Mouse (Mus musculus): ENCODE measurements at regions not wholly inside any gene's neighbourhood (a gene's known extent, or its start where the extent isn't known, plus 50 kb on each side); places are given as distances from the start of the nearest gene placed in this dataset.

GRCm38 (mm10) chr2:128339061-128339642 lies 213.3 kb downstream of the Bcl2l11 start:
- DNase-seq = no peak

- DNase-seq = no peak
Measured at GRCm38 (mm10) chr2:128339643-128340487, 214.0 kb downstream of the Bcl2l11 start.

- no peak for DNase-seq
Measured at GRCm38 (mm10) chr2:128340631-128341240, 214.9 kb downstream of the Bcl2l11 start.

GRCm38 (mm10) chr2:128342212-128342611 lies 216.4 kb downstream of the Bcl2l11 start:
- DNase-seq = no peak

GRCm38 (mm10) chr2:128345557-128345956 lies 219.7 kb downstream of the Bcl2l11 start:
- DNase-seq = no peak

- no peak for DNase-seq
Measured at GRCm38 (mm10) chr2:128348556-128348955, 222.7 kb downstream of the Bcl2l11 start.

- no peak for DNase-seq
Measured at GRCm38 (mm10) chr2:128351405-128351804, 225.6 kb downstream of the Bcl2l11 start.

GRCm38 (mm10) chr2:128352533-128352932 lies 226.7 kb downstream of the Bcl2l11 start:
- no peak for DNase-seq

GRCm38 (mm10) chr2:128353457-128353856 lies 227.6 kb downstream of the Bcl2l11 start:
- no peak for DNase-seq

GRCm38 (mm10) chr2:128356326-128356725 lies 230.5 kb downstream of the Bcl2l11 start:
- no peak for DNase-seq

- no peak for DNase-seq
Measured at GRCm38 (mm10) chr2:128359106-128359505, 231.9 kb upstream of the Spdye4c start.

- no peak for DNase-seq
Measured at GRCm38 (mm10) chr2:128360517-128360916, 230.5 kb upstream of the Spdye4c start.

- peak; percentile 83 for DNase-seq
Measured at GRCm38 (mm10) chr2:128361436-128361835, 229.6 kb upstream of the Spdye4c start.

- DNase-seq = no peak
Measured at GRCm38 (mm10) chr2:128364161-128364560, 226.8 kb upstream of the Spdye4c start.

- DNase-seq = no peak
Measured at GRCm38 (mm10) chr2:128365004-128365403, 226.0 kb upstream of the Spdye4c start.

GRCm38 (mm10) chr2:128365775-128366174 lies 225.2 kb upstream of the Spdye4c start:
- no peak for DNase-seq

GRCm38 (mm10) chr2:128367266-128368150 lies 223.5 kb upstream of the Spdye4c start:
- DNase-seq = peak; percentile 44

GRCm38 (mm10) chr2:128368534-128369273 lies 222.3 kb upstream of the Spdye4c start:
- no peak for DNase-seq

- no peak for DNase-seq
Measured at GRCm38 (mm10) chr2:128370821-128371220, 220.2 kb upstream of the Spdye4c start.

- no peak for DNase-seq
Measured at GRCm38 (mm10) chr2:128372204-128372603, 218.8 kb upstream of the Spdye4c start.

GRCm38 (mm10) chr2:128373363-128374252 lies 217.4 kb upstream of the Spdye4c start:
- DNase-seq = no peak

Measured in cerebellum, adult 9-10 months (tissue).